Mouse (Mus musculus) heart, embryonic 15.5 days (tissue): ENCODE measurements around the gene Cdc42bpa. TPM values are rescaled to one million over a fixed set of nuclear protein-coding genes. Genes with fewer than 3 reads are reported as not detected.
A peak's percentile ranks its signal among the peaks of the same experiment; 100 is the strongest.

ENCODE experiments used
- ATAC-seq: fragments of 200-750 bp; cut with Nextera tagmentation; replicated peaks from 2 replicates; pipeline ENCODE4 v1.8.0; 2017; ENCODE audit warnings: low read depth, moderate TSS enrichment; ENCODE audit not compliant: insufficient number of reproducible peaks, insufficient read depth, low FRiP score
- H3K27ac ChIP-seq: fragments of 300-500 bp; sonication (generic); 2 replicates; pipeline ENCODE4 v1.5.1; 2015; ENCODE audit warnings: mild to moderate bottlenecking, inconsistent platforms
- H3K27me3 ChIP-seq: fragments of 300-500 bp; sonication (generic); 2 replicates; pipeline ENCODE4 v1.6.1; 2015; ENCODE audit warnings: inconsistent platforms
- H3K36me3 ChIP-seq: fragments of 300-500 bp; sonication (generic); 2 replicates; pipeline ENCODE4 v1.6.1; 2015; ENCODE audit warnings: mild to moderate bottlenecking, inconsistent platforms
- H3K4me1 ChIP-seq: fragments of 300-500 bp; sonication (generic); replicated peaks from 2 replicates; pipeline ENCODE4 v1.6.1; 2015; ENCODE audit warnings: inconsistent platforms
- H3K4me2 ChIP-seq: fragments of 300-500 bp; sonication (generic); 2 replicates; pipeline ENCODE4 v1.6.1; 2015; ENCODE audit warnings: inconsistent platforms, mild to moderate bottlenecking, moderate library complexity
- H3K4me3 ChIP-seq: fragments of 300-500 bp; sonication (generic); 2 replicates; pipeline ENCODE4 v1.5.1; 2015; ENCODE audit warnings: mild to moderate bottlenecking, inconsistent platforms
- H3K9ac ChIP-seq: fragments of 300-500 bp; sonication (generic); 2 replicates; pipeline ENCODE4 v1.6.1; 2015; ENCODE audit warnings: mild to moderate bottlenecking, inconsistent platforms
- H3K9me3 ChIP-seq: fragments of 300-500 bp; sonication (generic); replicated peaks from 2 replicates; pipeline ENCODE4 v1.6.1; 2016; ENCODE audit warnings: inconsistent platforms
- WGBS: fragments of 180-500 bp; shearing (Covaris S2); methylation state at CpG from one replicate; pipeline ENCODE4 v1.1.7; 2015; ENCODE audit warnings: mixed read lengths; 5-methylcytosine and 5-hydroxymethylcytosine counted together
- polyA plus RNA-seq: library from polyadenylated mRNA; unstranded; fragments of >200 nt; fragmentation: Nextera tagmentation; extraction: Ambion mirVana; gene quantifications from 2 replicates; pipeline ENCODE4 v1.2.1, GENCODE M21; 2015

Gene Cdc42bpa
- polyA plus RNA-seq, 1 experiment from 2014 or later = 11.4 TPM

GRCm38 (mm10) chr1:180182731-180183130 lies 222.5 kb downstream of the Cdc42bpa start:
- Histone ChIP-seq H3K9me3 (no peaks in the 10 kb centered on the region), H3K27ac (no peak overlapping the region), H3K4me2 (no peak overlapping the region), H3K4me1 (peaks cover 54% of the 10 kb centered on the region), H3K9ac (no peak overlapping the region), H3K27me3 (no peaks in the 10 kb centered on the region), H3K4me3 (no peak overlapping the region), H3K36me3 (no peaks in the 10 kb centered on the region)
- no peak for ATAC-seq
- 73% methylated on average over 3 of the region's 3 CpGs for WGBS

- no peak for ATAC-seq
- Histone ChIP-seq H3K9me3 (no peaks in the 10 kb centered on the region), H3K4me2 (no peak overlapping the region), H3K27me3 (no peaks in the 10 kb centered on the region), H3K4me1 (peaks cover 54% of the 10 kb centered on the region), H3K27ac (no peak overlapping the region), H3K4me3 (no peak overlapping the region), H3K36me3 (no peaks in the 10 kb centered on the region), H3K9ac (no peak overlapping the region)
- WGBS = 84% methylated on average over 6 of the region's 6 CpGs
These were observed 223.4 kb downstream of the Cdc42bpa start for GRCm38 (mm10) chr1:180183525-180184159.

DNA sequence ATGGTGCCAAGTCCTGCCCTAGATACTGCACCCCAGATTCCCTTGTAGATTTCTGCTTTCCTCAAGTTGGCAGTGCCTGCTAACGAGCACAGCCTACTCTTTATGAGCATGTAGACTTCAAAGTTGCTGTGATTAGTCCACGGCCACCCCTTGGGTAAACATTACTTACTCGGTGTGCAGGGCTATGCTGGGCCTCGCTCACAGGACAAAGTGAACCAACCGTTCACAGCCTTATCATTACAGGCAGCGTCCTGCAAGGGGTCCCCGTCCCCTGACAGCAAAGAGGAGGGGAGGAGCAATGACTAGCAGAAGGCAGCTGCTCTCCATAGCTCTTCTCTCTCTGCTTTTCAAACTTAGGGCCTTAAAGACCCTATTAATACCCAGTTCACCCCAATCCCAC lies 224.5 kb downstream of the Cdc42bpa start:
- H3K9me3 ChIP-seq = no peaks in the 10 kb centered on the region
- no peak overlapping the region for H3K9ac ChIP-seq
- peak overlapping the region; percentile 84 for H3K27ac ChIP-seq
- no peaks in the 10 kb centered on the region for H3K27me3 ChIP-seq
- 28% methylated on average over 7 of the region's 7 CpGs for WGBS
- no peak overlapping the region for H3K4me2 ChIP-seq
- H3K36me3 ChIP-seq = no peaks in the 10 kb centered on the region
- ATAC-seq = no peak
- H3K4me1 ChIP-seq = peaks cover 52% of the 10 kb centered on the region
- H3K4me3 ChIP-seq = no peak overlapping the region

DNA sequence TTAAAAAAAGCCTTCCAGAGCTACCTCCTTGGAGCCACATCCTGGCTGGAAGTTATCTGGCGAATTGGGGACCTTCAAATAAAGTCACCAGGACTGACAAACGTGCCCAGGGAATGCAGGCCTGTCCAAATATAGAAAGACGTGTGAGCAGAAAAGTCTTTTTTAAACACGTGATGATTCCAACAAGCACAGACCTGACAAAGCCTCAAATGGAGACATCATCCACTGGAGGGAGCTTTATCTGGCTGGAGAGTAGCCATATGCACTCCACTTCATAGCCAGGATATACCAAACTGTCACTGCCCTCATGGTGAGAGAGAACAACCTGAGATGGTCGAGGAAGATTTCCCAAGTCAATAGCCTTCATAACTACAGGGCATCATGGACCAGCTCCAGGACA lies 225.6 kb downstream of the Cdc42bpa start:
- Histone ChIP-seq H3K4me2 (no peak overlapping the region), H3K4me1 (peaks cover 54% of the 10 kb centered on the region), H3K27me3 (no peaks in the 10 kb centered on the region), H3K27ac (peak overlapping the region; percentile 84), H3K36me3 (no peaks in the 10 kb centered on the region), H3K9ac (no peak overlapping the region), H3K9me3 (no peaks in the 10 kb centered on the region), H3K4me3 (no peak overlapping the region)
- WGBS = 33% methylated on average over 5 of the region's 5 CpGs
- ATAC-seq = peak; percentile 47

DNA sequence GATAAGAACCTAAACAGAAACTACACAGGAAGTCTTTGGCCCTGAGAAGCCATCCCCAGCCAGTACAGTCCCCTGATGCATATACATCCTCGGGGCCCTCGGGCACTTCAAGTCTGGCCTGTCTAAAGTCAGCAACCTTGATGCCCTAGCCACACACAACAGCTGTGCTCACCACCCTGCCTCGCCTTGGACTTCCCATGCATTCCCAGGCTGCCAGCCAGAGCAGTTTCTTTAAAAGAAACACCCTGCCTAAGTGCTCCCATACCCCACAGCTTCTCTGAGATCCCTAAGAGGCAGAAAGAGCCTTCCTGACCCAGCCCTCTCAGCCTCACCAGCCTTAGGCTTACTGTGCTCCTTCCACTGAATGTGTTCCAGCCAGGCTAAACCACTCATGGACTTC lies 226.1 kb downstream of the Cdc42bpa start:
- H3K27ac ChIP-seq = peak overlapping the region; percentile 84
- WGBS = 66% methylated on average over 3 of the region's 3 CpGs
- H3K9ac ChIP-seq = no peak overlapping the region
- no peaks in the 10 kb centered on the region for H3K36me3 ChIP-seq
- H3K27me3 ChIP-seq = no peaks in the 10 kb centered on the region
- ATAC-seq = no peak
- no peak overlapping the region for H3K4me2 ChIP-seq
- H3K4me3 ChIP-seq = no peak overlapping the region
- H3K9me3 ChIP-seq = no peaks in the 10 kb centered on the region
- H3K4me1 ChIP-seq = peaks cover 55% of the 10 kb centered on the region

GRCm38 (mm10) chr1:180188951-180189350 lies 228.7 kb downstream of the Cdc42bpa start:
- Histone ChIP-seq H3K4me1 (peaks cover 69% of the 10 kb centered on the region), H3K27ac (no peak overlapping the region)

DNA sequence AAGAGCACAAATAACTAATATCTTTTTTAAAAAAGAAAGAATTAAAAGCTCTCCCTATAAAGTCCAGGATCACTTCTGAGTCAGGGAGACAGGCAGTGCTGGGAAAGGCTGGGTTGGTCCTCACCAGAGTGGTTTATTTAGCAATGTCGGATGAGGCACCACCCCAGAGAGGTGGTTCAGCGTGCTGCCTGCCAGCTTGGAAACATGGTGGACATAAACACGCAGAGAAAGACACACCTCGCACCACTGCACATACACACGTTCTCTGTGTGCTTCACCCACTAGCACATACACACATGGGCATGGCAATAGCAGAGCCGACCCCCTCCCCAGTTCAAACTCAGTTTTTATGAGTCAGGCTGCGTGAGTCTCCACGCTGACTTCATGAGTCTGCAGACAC lies 230.8 kb downstream of the Cdc42bpa start:
- ATAC-seq = no peak
- H3K9me3 ChIP-seq = no peaks in the 10 kb centered on the region
- H3K4me3 ChIP-seq = no peak overlapping the region
- H3K36me3 ChIP-seq = no peaks in the 10 kb centered on the region
- no peak overlapping the region for H3K4me2 ChIP-seq
- peak overlapping the region; percentile 7; the same call in 1 of the 2 replicates for H3K27ac ChIP-seq
- no peaks in the 10 kb centered on the region for H3K27me3 ChIP-seq
- 77% methylated on average over 8 of the region's 8 CpGs for WGBS
- H3K4me1 ChIP-seq = peaks cover 67% of the 10 kb centered on the region
- no peak overlapping the region for H3K9ac ChIP-seq

More at GRCm38 (mm10) chr1:180188951-180189350, 228.7 kb downstream of the Cdc42bpa start:
- 67% methylated on average over 4 of the region's 4 CpGs for WGBS
- H3K4me3 ChIP-seq = no peak overlapping the region
- H3K4me2 ChIP-seq = no peak overlapping the region
- ATAC-seq = no peak
- H3K9me3 ChIP-seq = no peaks in the 10 kb centered on the region
- no peaks in the 10 kb centered on the region for H3K36me3 ChIP-seq
- no peaks in the 10 kb centered on the region for H3K27me3 ChIP-seq
- no peak overlapping the region for H3K9ac ChIP-seq

DNA sequence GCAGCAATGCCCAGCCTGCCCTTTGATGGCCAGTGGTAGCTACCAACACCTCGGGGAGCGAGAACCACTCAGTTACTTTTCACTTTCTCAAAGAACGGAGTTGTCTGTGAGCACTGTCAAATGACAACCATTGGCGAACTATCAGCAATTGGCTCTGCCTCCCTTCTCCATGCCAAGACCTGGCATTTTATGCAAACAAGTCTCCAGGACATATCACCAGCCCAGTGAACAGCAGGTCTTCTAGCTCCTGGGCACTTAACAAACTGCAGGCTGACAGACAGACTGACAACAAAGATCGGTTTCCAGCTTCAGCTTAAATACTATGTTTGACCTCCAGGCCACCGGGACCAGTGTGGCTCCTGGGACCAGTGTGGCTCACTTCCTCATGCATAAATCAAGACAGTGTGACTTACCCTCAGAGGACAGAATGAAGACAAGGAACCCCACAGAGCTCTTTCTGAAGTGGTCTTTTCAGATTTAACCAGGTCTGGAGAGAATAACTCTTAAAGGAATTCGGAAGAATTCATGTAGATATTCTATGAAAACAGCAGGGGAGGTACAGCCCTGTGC lies 231.5 kb downstream of the Cdc42bpa start:
- 67% methylated on average over 7 of the region's 7 CpGs for WGBS
- Histone ChIP-seq H3K27me3 (no peaks in the 10 kb centered on the region), H3K4me3 (no peak overlapping the region), H3K36me3 (no peaks in the 10 kb centered on the region), H3K4me2 (no peak overlapping the region), H3K4me1 (peaks cover 63% of the 10 kb centered on the region), H3K27ac (peak overlapping the region; percentile 7; the same call in 1 of the 2 replicates), H3K9ac (no peak overlapping the region), H3K9me3 (no peaks in the 10 kb centered on the region)
- no peak for ATAC-seq

DNA sequence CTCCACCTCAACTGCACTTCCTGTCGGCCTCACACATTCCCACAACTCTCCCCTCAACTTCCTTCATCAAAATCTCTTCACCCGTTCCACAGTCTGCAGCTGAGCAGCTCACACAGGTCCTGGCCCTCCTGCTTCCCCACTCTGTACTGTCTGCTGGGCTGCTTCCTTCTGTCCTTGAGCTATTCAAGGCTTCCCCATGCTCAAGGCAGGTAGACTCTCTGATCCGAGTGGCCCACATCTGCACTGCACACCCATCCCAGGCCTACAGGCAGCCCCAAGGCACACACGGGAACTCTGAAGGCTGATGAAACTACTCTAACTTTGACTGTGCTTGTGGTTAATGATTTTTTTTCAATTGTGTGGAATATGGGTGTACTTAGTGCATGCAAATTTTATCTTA lies 232.6 kb downstream of the Cdc42bpa start:
- H3K27ac ChIP-seq = peak overlapping the region; percentile 13; the same call in 1 of the 2 replicates
- peaks cover 56% of the 10 kb centered on the region for H3K4me1 ChIP-seq
- no peaks in the 10 kb centered on the region for H3K36me3 ChIP-seq
- ATAC-seq = no peak
- no peaks in the 10 kb centered on the region for H3K27me3 ChIP-seq
- WGBS = 48% methylated on average over 4 of the region's 4 CpGs
- H3K4me2 ChIP-seq = peak overlapping the region; percentile 23
- no peaks in the 10 kb centered on the region for H3K9me3 ChIP-seq
- no peak overlapping the region for H3K4me3 ChIP-seq
- H3K9ac ChIP-seq = peak overlapping the region; percentile 35; the same call in 1 of the 2 replicates

- H3K4me2 ChIP-seq = peak overlapping the region; percentile 82
- 74% methylated on average over 8 of the region's 8 CpGs for WGBS
- no peaks in the 10 kb centered on the region for H3K36me3 ChIP-seq
- ATAC-seq = no peak
- H3K9ac ChIP-seq = no peak overlapping the region
- H3K27me3 ChIP-seq = no peaks in the 10 kb centered on the region
- H3K4me1 ChIP-seq = peaks cover 56% of the 10 kb centered on the region
- peak overlapping the region; percentile 85; the same call in 1 of the 2 replicates for H3K27ac ChIP-seq
- H3K4me3 ChIP-seq = peak overlapping the region; percentile 64; the same call in 1 of the 2 replicates
- H3K9me3 ChIP-seq = no peaks in the 10 kb centered on the region
These were observed 233.2 kb downstream of the Cdc42bpa start for GRCm38 (mm10) chr1:180193391-180193935.

DNA sequence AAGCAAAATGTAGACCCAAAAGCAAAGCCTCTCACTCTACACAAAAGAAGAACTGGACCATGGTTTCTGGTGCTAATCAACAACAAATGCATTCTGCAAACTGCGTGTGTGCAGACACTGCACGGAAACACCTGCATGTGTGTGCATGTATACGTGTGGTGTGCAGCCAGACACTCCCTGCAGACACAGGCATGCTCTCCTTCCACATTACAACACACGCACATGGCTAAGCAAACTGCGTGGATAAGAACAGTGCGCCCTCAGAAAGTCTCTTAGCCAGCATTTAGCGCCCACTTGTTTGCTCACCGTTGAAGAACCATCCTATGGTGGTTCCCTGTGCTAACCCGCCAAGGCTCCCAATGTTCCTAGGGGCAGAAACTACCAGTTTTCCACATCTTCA lies 233.8 kb downstream of the Cdc42bpa start:
- H3K36me3 ChIP-seq = no peaks in the 10 kb centered on the region
- H3K4me1 ChIP-seq = peaks cover 52% of the 10 kb centered on the region
- no peaks in the 10 kb centered on the region for H3K9me3 ChIP-seq
- H3K27me3 ChIP-seq = no peaks in the 10 kb centered on the region
- peak overlapping the region; percentile 56; the same call in 1 of the 2 replicates for H3K9ac ChIP-seq
- no peak for ATAC-seq
- WGBS = 83% methylated on average over 9 of the region's 9 CpGs
- H3K4me3 ChIP-seq = peak overlapping the region; percentile 64
- peak overlapping the region; percentile 85 for H3K27ac ChIP-seq
- H3K4me2 ChIP-seq = peak overlapping the region; percentile 82
